Mouse (Mus musculus) olfactory bulb, adult 2 months (tissue): Measurements from ENCODE around the gene Grik2.
"Not testable (repeated sequence)": the region's sequence is repeated elsewhere in the genome, so short reads cannot be mapped to it uniquely, and the experiment has no call there.

Experiments used
- CTCF ChIP-seq: fragments of 200-500 bp; IDR thresholded peaks from 2 replicates; pipeline ENCODE4 v1.5.1; 2012; ENCODE audit warnings: low read depth, mild to moderate bottlenecking, low read length, moderate library complexity; ENCODE audit not compliant: insufficient read depth
- POLR2A ChIP-seq: fragments of 200-500 bp; IDR thresholded peaks from 2 replicates; pipeline ENCODE4 v1.6.1; 2012; ENCODE audit warnings: mild to moderate bottlenecking, low read depth, low read length, moderate library complexity; ENCODE audit not compliant: insufficient read depth

DNA sequence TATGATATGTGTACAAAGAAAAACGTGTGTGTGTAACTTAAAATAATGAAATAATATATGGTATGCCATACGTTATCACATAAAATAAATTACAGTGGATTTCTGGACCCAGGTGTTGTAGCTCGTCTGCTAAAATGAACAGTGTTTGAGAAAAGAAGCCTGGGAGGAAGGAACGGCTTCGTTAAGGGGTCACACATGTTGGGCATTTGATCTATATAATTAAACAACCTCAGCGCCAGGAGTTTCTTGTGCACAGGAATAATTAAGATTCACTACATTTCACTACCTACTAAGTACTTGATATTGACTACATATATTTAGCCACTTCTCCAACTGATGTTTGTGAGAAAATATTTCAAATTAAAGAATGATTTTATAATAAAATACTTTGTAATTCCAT lies 551.2 kb downstream of the Grik2 start:
- TF ChIP-seq POLR2A, CTCF: not testable (repeated sequence)
